Mouse (Mus musculus) midbrain, postnatal 0 days (tissue): ENCODE measurements at regions not wholly inside any gene's neighbourhood (a gene's known extent, or its start where the extent isn't known, plus 50 kb on each side); places are given as distances from the start of the nearest gene placed in this dataset.

Experiments used
- ATAC-seq: fragments of 200-750 bp; cut with Nextera tagmentation; 2 replicates; pipeline ENCODE4 v1.8.0; 2017; ENCODE audit warnings: moderate number of reproducible peaks, mild to moderate bottlenecking, moderate TSS enrichment, moderate library complexity; ENCODE audit not compliant: low FRiP score
- DNase-seq: peaks from one replicate; pipeline ENCODE4 v3.0.0-alpha.2; 2015; ENCODE audit warnings: low spot score
- H3K27ac ChIP-seq: fragments of 300-500 bp; sonication (generic); 2 replicates; pipeline ENCODE4 v1.5.1; 2014; ENCODE audit warnings: low read depth, mild to moderate bottlenecking, low read length, mixed read lengths
- H3K27me3 ChIP-seq: fragments of 300-500 bp; sonication (generic); 2 replicates; pipeline ENCODE4 v1.6.1; 2014; ENCODE audit warnings: low read length, control low read depth, mixed read lengths; ENCODE audit not compliant: insufficient read depth
- H3K36me3 ChIP-seq: fragments of 300-500 bp; sonication (generic); 2 replicates; pipeline ENCODE4 v1.6.1; 2014; ENCODE audit warnings: low read length, control low read depth, mixed read lengths; ENCODE audit not compliant: insufficient read depth
- H3K4me1 ChIP-seq: fragments of 300-500 bp; sonication (generic); 2 replicates; pipeline ENCODE4 v1.6.1; 2014; ENCODE audit warnings: mild to moderate bottlenecking, control low read depth, antibody characterized with exemption, low read length, mixed read lengths; ENCODE audit not compliant: insufficient read depth
- H3K4me2 ChIP-seq: fragments of 300-500 bp; sonication (generic); 2 replicates; pipeline ENCODE4 v1.6.1; 2014; ENCODE audit warnings: low read depth, mild to moderate bottlenecking, low read length, mixed read lengths; ENCODE audit not compliant: poor library complexity, severe bottlenecking
- H3K4me3 ChIP-seq: fragments of 300-500 bp; sonication (generic); 2 replicates; pipeline ENCODE4 v1.5.1; 2014; ENCODE audit warnings: low read depth, mild to moderate bottlenecking, low read length, moderate library complexity
- H3K9ac ChIP-seq: fragments of 300-500 bp; sonication (generic); replicated peaks from 2 replicates; pipeline ENCODE4 v1.6.1; 2014; ENCODE audit warnings: mild to moderate bottlenecking, low read length, moderate library complexity, mixed read lengths; ENCODE audit not compliant: poor library complexity, severe bottlenecking
- H3K9me3 ChIP-seq: fragments of 300-500 bp; sonication (generic); 2 replicates; pipeline ENCODE4 v1.6.1; 2016; ENCODE audit warnings: low read length, control low read depth
- CTCF ChIP-seq: IDR thresholded peaks from 2 replicates; pipeline ENCODE4 v1.5.1; 2016; ENCODE audit warnings: antibody characterized with exemption, mild to moderate bottlenecking
- WGBS: fragments of 180-500 bp; shearing (Covaris S2); extraction: QIAGEN DNeasy Blood & Tissue Kit; methylation state at CpG from one replicate; pipeline ENCODE4 v1.1.7; 2014; 5-methylcytosine and 5-hydroxymethylcytosine counted together

GRCm38 (mm10) chr5:119553469-119553868, 117.0 kb upstream of the Tbx3 start:
- Histone ChIP-seq H3K4me1 (no peaks in the 10 kb centered on the region), H3K27ac (0 out of 2 replicates have a peak overlapping the region, but pooled peaks have one; percentile 18), H3K4me2 (no peak overlapping the region), H3K9me3 (no peaks in the 10 kb centered on the region), H3K27me3 (no peaks in the 10 kb centered on the region), H3K9ac (no peak overlapping the region), H3K4me3 (no peak overlapping the region), H3K36me3 (no peaks in the 10 kb centered on the region)
- WGBS, result 40% methylated on average over 5 of the region's 5 CpGs
- peak; percentile 66 for DNase-seq
- ATAC-seq, result no peak
- no peak for TF ChIP-seq CTCF

GRCm38 (mm10) chr5:119557071-119557470, 113.4 kb upstream of the Tbx3 start:
- no peak for ATAC-seq
- WGBS, result 77% methylated on average over 5 of the region's 5 CpGs
- no peaks in the 10 kb centered on the region for H3K27me3 ChIP-seq

GRCm38 (mm10) chr5:119559696-119560095, 110.8 kb upstream of the Tbx3 start:
- Histone ChIP-seq H3K36me3 (no peaks in the 10 kb centered on the region), H3K4me3 (no peak overlapping the region), H3K27me3 (peaks cover 11% of the 10 kb centered on the region; the same call in 1 of the 2 replicates), H3K4me2 (no peak overlapping the region), H3K9ac (no peak overlapping the region), H3K27ac (no peak overlapping the region), H3K4me1 (no peaks in the 10 kb centered on the region), H3K9me3 (no peaks in the 10 kb centered on the region)
- WGBS, result 92% methylated on average over 11 of the region's 11 CpGs
- DNase-seq (no peak), ATAC-seq (no peak)
- TF ChIP-seq CTCF, result no peak

More at GRCm38 (mm10) chr5:119557071-119557470, 113.4 kb upstream of the Tbx3 start:
- no peaks in the 10 kb centered on the region for H3K36me3 ChIP-seq
- no peak overlapping the region for H3K4me2 ChIP-seq
- DNase-seq, result no peak
- H3K9ac ChIP-seq, result no peak overlapping the region
- no peak overlapping the region for H3K4me3 ChIP-seq
- no peak overlapping the region for H3K27ac ChIP-seq
- TF ChIP-seq CTCF, result no peak
- H3K9me3 ChIP-seq, result no peaks in the 10 kb centered on the region
- H3K4me1 ChIP-seq, result no peaks in the 10 kb centered on the region

GRCm38 (mm10) chr5:119560392-119560791, 110.1 kb upstream of the Tbx3 start:
- Histone ChIP-seq H3K9me3 (no peaks in the 10 kb centered on the region), H3K27ac (no peak overlapping the region), H3K36me3 (no peaks in the 10 kb centered on the region), H3K4me3 (no peak overlapping the region), H3K9ac (no peak overlapping the region), H3K4me1 (no peaks in the 10 kb centered on the region), H3K27me3 (peaks cover 11% of the 10 kb centered on the region; the same call in 1 of the 2 replicates), H3K4me2 (no peak overlapping the region)
- WGBS, result 95% methylated on average over 5 of the region's 5 CpGs
- DNase-seq, result no peak
- ATAC-seq, result no peak
- 0 out of 2 replicates have a peak, but pooled peaks have one; percentile 10 for TF ChIP-seq CTCF

- ATAC-seq, result no peak
- Histone ChIP-seq H3K36me3 (no peaks in the 10 kb centered on the region), H3K9me3 (no peaks in the 10 kb centered on the region), H3K27me3 (peaks cover 11% of the 10 kb centered on the region; the same call in 1 of the 2 replicates), H3K4me3 (no peak overlapping the region), H3K9ac (no peak overlapping the region), H3K27ac (no peak overlapping the region), H3K4me1 (no peaks in the 10 kb centered on the region), H3K4me2 (no peak overlapping the region)
- no peak for DNase-seq
- WGBS, result 85% methylated on average over 7 of the region's 7 CpGs
- no peak for TF ChIP-seq CTCF
These were observed 108.9 kb upstream of the Tbx3 start for GRCm38 (mm10) chr5:119561531-119561930.

- no peak overlapping the region for H3K4me3 ChIP-seq
- H3K36me3 ChIP-seq, result no peaks in the 10 kb centered on the region
- no peak for ATAC-seq
- no peak for TF ChIP-seq CTCF
- no peak overlapping the region for H3K9ac ChIP-seq
- 19% methylated on average over 33 of the region's 33 CpGs for WGBS
- peak overlapping the region; percentile 16; the same call in 1 of the 2 replicates for H3K4me2 ChIP-seq
- no peaks in the 10 kb centered on the region for H3K4me1 ChIP-seq
- no peak overlapping the region for H3K27ac ChIP-seq
- H3K27me3 ChIP-seq, result peaks cover 11% of the 10 kb centered on the region; the same call in 1 of the 2 replicates
- peak; percentile 61 for DNase-seq
- H3K9me3 ChIP-seq, result no peaks in the 10 kb centered on the region
These were observed 106.7 kb upstream of the Tbx3 start for GRCm38 (mm10) chr5:119563510-119564351.
